Mouse (Mus musculus): ENCODE measurements around the gene Msi2. TPM values are rescaled to one million over a fixed set of nuclear protein-coding genes. Genes with fewer than 3 reads are reported as not detected.

Gene Msi2
- polyA plus RNA-seq, 1 experiment from 2014 or later, result 33.1 TPM

DNA sequence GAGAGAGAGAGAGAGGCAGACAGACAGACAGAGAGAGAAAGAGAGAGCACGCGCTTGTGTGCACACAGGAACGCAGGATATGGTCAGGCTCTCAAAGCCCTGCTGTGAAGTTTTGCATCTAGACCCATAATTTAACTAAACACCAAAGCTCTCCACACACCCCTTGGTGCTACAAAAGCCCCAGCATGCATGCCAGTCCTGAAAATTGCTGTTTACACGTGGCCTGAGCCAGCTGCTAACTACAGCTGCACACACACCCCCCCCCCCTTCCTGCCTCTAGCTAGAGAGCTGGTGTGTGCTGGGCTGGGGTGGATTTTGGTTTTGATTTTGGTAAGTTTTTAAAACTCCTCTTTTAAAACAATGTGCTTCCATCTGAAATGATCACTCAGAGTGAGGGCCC lies 122.7 kb downstream of the Msi2 start:
- Histone ChIP-seq H3K27me3 (ENCODE audit: control insufficient read depth, insufficient read depth, low read length) (no peaks in the 10 kb centered on the region), H3K27ac (replicated peaks; ENCODE audit: low read depth, low read length) (no peak overlapping the region), H3K36me3 (ENCODE audit: control insufficient read depth, insufficient read depth, low read length) (no peaks in the 10 kb centered on the region; the same call in 1 of the 2 replicates), H3K9ac (replicated peaks; ENCODE audit: low read length) (no peak overlapping the region), H3K4me1 (ENCODE audit: control insufficient read depth, insufficient read depth, low read length) (peaks cover 39% of the 10 kb centered on the region), H3K9me3 (ENCODE audit: control insufficient read depth, low read length) (no peaks in the 10 kb centered on the region), H3K4me3 (replicated peaks; ENCODE audit: low read depth, low read length) (no peak overlapping the region), H3K4me2 (ENCODE audit: low read length) (no peak overlapping the region)
- DNase-seq (no peak), ATAC-seq (ENCODE audit: low FRiP score, low TSS enrichment) (no peak)
- WGBS, result 50% methylated on average over 4 of the region's 4 CpGs

DNA sequence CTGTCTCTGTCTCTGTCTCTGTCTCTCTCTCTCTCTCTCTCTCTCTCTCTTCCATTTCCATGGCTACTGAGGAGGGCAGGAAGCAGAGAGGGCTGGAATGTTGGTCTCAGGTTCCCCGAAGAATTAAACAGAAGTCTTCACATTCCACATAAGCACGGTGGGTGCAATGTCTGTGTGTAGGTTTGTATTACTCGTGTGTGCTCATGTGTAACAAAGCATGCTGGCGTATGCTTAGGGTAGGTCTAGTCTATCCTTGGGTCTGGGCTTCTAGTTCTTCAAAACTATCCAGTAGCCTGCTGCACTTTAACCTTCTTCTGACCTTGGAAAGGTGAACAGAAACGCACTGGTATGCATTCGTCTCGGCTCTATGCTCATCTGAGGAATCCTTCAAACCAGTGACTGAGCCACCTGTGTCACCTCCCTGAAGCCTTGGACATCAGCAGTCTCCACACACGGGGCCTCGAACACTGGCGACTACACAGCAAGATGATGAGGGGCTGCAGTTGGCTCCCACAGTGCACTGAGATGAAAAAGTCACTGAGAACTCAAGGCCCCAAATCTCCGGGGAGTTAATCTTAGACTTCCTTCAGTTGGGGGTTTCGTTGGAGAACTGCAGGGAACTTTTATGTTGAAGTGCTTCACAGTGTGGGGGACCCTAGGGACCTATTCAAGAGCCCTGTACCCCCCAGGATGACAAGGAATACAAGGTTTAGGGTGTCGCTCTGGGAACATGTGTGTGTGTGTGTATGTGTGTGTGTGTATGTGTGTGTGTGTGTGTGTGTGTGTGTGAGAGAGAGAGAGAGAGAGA lies 123.3 kb downstream of the Msi2 start:
- no peak overlapping the region for H3K9ac ChIP-seq (replicated peaks; ENCODE audit: low read length)
- peak overlapping the region; percentile 13; the same call in 1 of the 2 replicates for H3K27ac ChIP-seq (replicated peaks; ENCODE audit: low read depth, low read length)
- peaks cover 33% of the 10 kb centered on the region for H3K4me1 ChIP-seq (ENCODE audit: control insufficient read depth, insufficient read depth, low read length)

GRCm38 (mm10) chr11:88594010-88594409 lies 124.3 kb downstream of the Msi2 start:
- H3K9me3 ChIP-seq (ENCODE audit: control insufficient read depth, low read length), result no peaks in the 10 kb centered on the region
- H3K27me3 ChIP-seq (ENCODE audit: control insufficient read depth, insufficient read depth, low read length), result no peaks in the 10 kb centered on the region
- no peak overlapping the region for H3K9ac ChIP-seq (replicated peaks; ENCODE audit: low read length)
- no peak for DNase-seq
- 37% methylated on average over 8 of the region's 8 CpGs for WGBS
- no peak overlapping the region for H3K4me2 ChIP-seq (ENCODE audit: low read length)
- H3K36me3 ChIP-seq (ENCODE audit: control insufficient read depth, insufficient read depth, low read length), result peaks cover 9% of the 10 kb centered on the region
- H3K27ac ChIP-seq (replicated peaks; ENCODE audit: low read depth, low read length), result no peak overlapping the region; the same call in 1 of the 2 replicates
- H3K4me3 ChIP-seq (replicated peaks; ENCODE audit: low read depth, low read length), result no peak overlapping the region
- H3K4me1 ChIP-seq (ENCODE audit: control insufficient read depth, insufficient read depth, low read length), result peaks cover 31% of the 10 kb centered on the region
- no peak for ATAC-seq (ENCODE audit: low FRiP score, low TSS enrichment)

More for the DNA sequence above, 123.3 kb downstream of the Msi2 start:
- 61% methylated on average over 13 of the region's 13 CpGs for WGBS
- no peaks in the 10 kb centered on the region for H3K9me3 ChIP-seq (ENCODE audit: control insufficient read depth, low read length)
- peaks cover 2% of the 10 kb centered on the region; the same call in 1 of the 2 replicates for H3K36me3 ChIP-seq (ENCODE audit: control insufficient read depth, insufficient read depth, low read length)
- no peaks in the 10 kb centered on the region for H3K27me3 ChIP-seq (ENCODE audit: control insufficient read depth, insufficient read depth, low read length)
- no peak overlapping the region for H3K4me2 ChIP-seq (ENCODE audit: low read length)
- ATAC-seq (ENCODE audit: low FRiP score, low TSS enrichment), result no peak
- DNase-seq, result no peak
- no peak overlapping the region for H3K4me3 ChIP-seq (replicated peaks; ENCODE audit: low read depth, low read length)

DNA sequence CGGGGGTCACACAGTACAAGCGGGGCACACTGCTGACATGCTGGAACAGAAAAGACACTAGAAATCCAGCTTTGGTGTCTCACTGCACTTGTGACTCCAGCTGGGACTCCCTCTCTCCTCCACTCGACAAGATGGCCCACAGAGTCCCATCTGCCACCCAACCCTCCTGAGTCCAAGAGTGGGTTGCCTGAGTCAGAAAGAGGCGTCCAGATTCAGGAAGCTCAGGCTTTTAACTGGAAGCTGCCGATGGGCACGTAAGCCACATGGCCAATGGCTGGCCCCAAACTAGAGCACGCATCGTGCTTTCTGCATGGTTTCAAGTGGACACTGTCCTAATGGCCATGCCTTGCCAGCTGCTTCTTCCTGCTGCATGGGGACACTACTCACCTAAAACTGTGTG lies 126.2 kb downstream of the Msi2 start:
- peaks cover 43% of the 10 kb centered on the region for H3K4me1 ChIP-seq (ENCODE audit: control insufficient read depth, insufficient read depth, low read length)
- H3K4me2 ChIP-seq (ENCODE audit: low read length), result no peak overlapping the region
- no peak overlapping the region for H3K4me3 ChIP-seq (replicated peaks; ENCODE audit: low read depth, low read length)
- no peak overlapping the region for H3K27ac ChIP-seq (replicated peaks; ENCODE audit: low read depth, low read length)
- H3K9me3 ChIP-seq (ENCODE audit: control insufficient read depth, low read length), result no peaks in the 10 kb centered on the region
- no peak for ATAC-seq (ENCODE audit: low FRiP score, low TSS enrichment)
- WGBS, result 86% methylated on average over 8 of the region's 8 CpGs
- H3K36me3 ChIP-seq (ENCODE audit: control insufficient read depth, insufficient read depth, low read length), result peaks cover 11% of the 10 kb centered on the region
- H3K27me3 ChIP-seq (ENCODE audit: control insufficient read depth, insufficient read depth, low read length), result no peaks in the 10 kb centered on the region
- no peak for DNase-seq
- H3K9ac ChIP-seq (replicated peaks; ENCODE audit: low read length), result no peak overlapping the region

- H3K9me3 ChIP-seq (ENCODE audit: control insufficient read depth, low read length), result no peaks in the 10 kb centered on the region
- ATAC-seq (ENCODE audit: low FRiP score, low TSS enrichment), result no peak
- H3K27me3 ChIP-seq (ENCODE audit: control insufficient read depth, insufficient read depth, low read length), result no peaks in the 10 kb centered on the region
- no peak overlapping the region for H3K27ac ChIP-seq (replicated peaks; ENCODE audit: low read depth, low read length)
- H3K4me1 ChIP-seq (ENCODE audit: control insufficient read depth, insufficient read depth, low read length), result peaks cover 54% of the 10 kb centered on the region
- no peak overlapping the region for H3K9ac ChIP-seq (replicated peaks; ENCODE audit: low read length)
- no peak for DNase-seq
- no peak overlapping the region for H3K4me2 ChIP-seq (ENCODE audit: low read length)
- WGBS, result 76% methylated on average over 5 of the region's 5 CpGs
- peaks cover 11% of the 10 kb centered on the region for H3K36me3 ChIP-seq (ENCODE audit: control insufficient read depth, insufficient read depth, low read length)
- no peak overlapping the region for H3K4me3 ChIP-seq (replicated peaks; ENCODE audit: low read depth, low read length)
Measured at GRCm38 (mm10) chr11:88590647-88591046, 127.7 kb downstream of the Msi2 start.

DNA sequence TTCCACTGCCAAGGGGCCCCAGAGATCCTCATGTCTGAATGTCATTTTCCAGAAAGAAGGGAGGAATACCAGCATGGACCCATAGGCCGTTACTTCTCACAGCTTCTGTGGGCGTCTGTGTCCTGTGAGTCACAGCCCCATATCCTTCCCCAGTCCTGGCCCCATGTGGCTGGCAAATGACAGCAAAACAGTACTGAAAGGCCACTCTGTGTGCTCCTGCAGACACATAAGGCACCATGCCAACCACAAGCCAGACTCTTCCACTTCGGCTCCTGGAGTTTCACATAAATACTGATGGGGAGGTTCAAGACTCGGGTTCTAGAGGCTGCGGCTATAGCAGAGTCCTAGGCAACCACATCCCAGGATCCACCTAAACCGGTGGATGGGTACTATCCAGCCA lies 128.7 kb downstream of the Msi2 start:
- Histone ChIP-seq H3K9me3 (ENCODE audit: control insufficient read depth, low read length) (no peaks in the 10 kb centered on the region), H3K27me3 (ENCODE audit: control insufficient read depth, insufficient read depth, low read length) (no peaks in the 10 kb centered on the region), H3K4me2 (ENCODE audit: low read length) (no peak overlapping the region), H3K4me1 (ENCODE audit: control insufficient read depth, insufficient read depth, low read length) (peaks cover 57% of the 10 kb centered on the region), H3K36me3 (ENCODE audit: control insufficient read depth, insufficient read depth, low read length) (peaks cover 11% of the 10 kb centered on the region), H3K27ac (replicated peaks; ENCODE audit: low read depth, low read length) (peak overlapping the region; percentile 77), H3K4me3 (replicated peaks; ENCODE audit: low read depth, low read length) (no peak overlapping the region), H3K9ac (replicated peaks; ENCODE audit: low read length) (no peak overlapping the region)
- DNase-seq (no peak), ATAC-seq (ENCODE audit: low FRiP score, low TSS enrichment) (no peak)
- WGBS, result 81% methylated on average over 6 of the region's 6 CpGs

- WGBS, result 28% methylated on average over 9 of the region's 9 CpGs
- Histone ChIP-seq H3K4me2 (ENCODE audit: low read length) (no peak overlapping the region), H3K9me3 (ENCODE audit: control insufficient read depth, low read length) (no peaks in the 10 kb centered on the region), H3K27me3 (ENCODE audit: control insufficient read depth, insufficient read depth, low read length) (no peaks in the 10 kb centered on the region), H3K9ac (replicated peaks; ENCODE audit: low read length) (peak overlapping the region; percentile 21; the same call in 1 of the 2 replicates), H3K36me3 (ENCODE audit: control insufficient read depth, insufficient read depth, low read length) (peaks cover 11% of the 10 kb centered on the region), H3K4me1 (ENCODE audit: control insufficient read depth, insufficient read depth, low read length) (peaks cover 64% of the 10 kb centered on the region), H3K4me3 (replicated peaks; ENCODE audit: low read depth, low read length) (no peak overlapping the region), H3K27ac (replicated peaks; ENCODE audit: low read depth, low read length) (peak overlapping the region; percentile 77)
- ATAC-seq (ENCODE audit: low FRiP score, low TSS enrichment), result no peak
- no peak for DNase-seq
Measured at GRCm38 (mm10) chr11:88588688-88589210, 129.6 kb downstream of the Msi2 start.

DNA sequence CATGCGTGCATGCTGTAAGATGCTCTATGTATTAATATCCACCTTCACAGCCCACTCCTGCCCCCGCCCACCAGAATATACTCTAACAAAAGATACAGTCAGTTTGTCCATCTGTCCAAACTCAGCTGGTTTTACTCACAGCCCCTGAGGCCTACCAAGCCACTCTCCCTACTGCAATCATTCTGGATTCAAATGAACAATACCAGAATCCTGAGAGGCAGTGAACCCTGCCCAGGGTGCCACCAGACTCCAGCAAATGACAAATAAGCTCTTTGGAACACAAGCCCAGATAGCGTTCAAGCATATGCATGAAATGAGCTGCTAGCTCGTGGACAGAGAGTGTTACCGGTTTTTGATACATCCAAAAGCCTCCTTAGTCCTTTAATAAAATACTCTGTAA lies 130.6 kb downstream of the Msi2 start:
- no peak overlapping the region for H3K4me2 ChIP-seq (ENCODE audit: low read length)
- DNase-seq (no peak), ATAC-seq (ENCODE audit: low FRiP score, low TSS enrichment) (no peak)
- peaks cover 11% of the 10 kb centered on the region for H3K36me3 ChIP-seq (ENCODE audit: control insufficient read depth, insufficient read depth, low read length)
- no peak overlapping the region for H3K4me3 ChIP-seq (replicated peaks; ENCODE audit: low read depth, low read length)
- WGBS, result 32% methylated on average over 5 of the region's 5 CpGs
- peak overlapping the region; percentile 77 for H3K27ac ChIP-seq (replicated peaks; ENCODE audit: low read depth, low read length)
- no peak overlapping the region; the same call in 1 of the 2 replicates for H3K9ac ChIP-seq (replicated peaks; ENCODE audit: low read length)
- peaks cover 74% of the 10 kb centered on the region for H3K4me1 ChIP-seq (ENCODE audit: control insufficient read depth, insufficient read depth, low read length)
- no peaks in the 10 kb centered on the region for H3K9me3 ChIP-seq (ENCODE audit: control insufficient read depth, low read length)
- H3K27me3 ChIP-seq (ENCODE audit: control insufficient read depth, insufficient read depth, low read length), result no peaks in the 10 kb centered on the region

GRCm38 (mm10) chr11:88585880-88586279 lies 132.4 kb downstream of the Msi2 start:
- Histone ChIP-seq H3K4me2 (ENCODE audit: low read length) (peak overlapping the region; percentile 11; the same call in 1 of the 2 replicates), H3K4me3 (replicated peaks; ENCODE audit: low read depth, low read length) (no peak overlapping the region), H3K9me3 (ENCODE audit: control insufficient read depth, low read length) (no peaks in the 10 kb centered on the region), H3K27ac (replicated peaks; ENCODE audit: low read depth, low read length) (peak overlapping the region; percentile 90), H3K4me1 (ENCODE audit: control insufficient read depth, insufficient read depth, low read length) (peaks cover 88% of the 10 kb centered on the region), H3K9ac (replicated peaks; ENCODE audit: low read length) (no peak overlapping the region), H3K27me3 (ENCODE audit: control insufficient read depth, insufficient read depth, low read length) (no peaks in the 10 kb centered on the region), H3K36me3 (ENCODE audit: control insufficient read depth, insufficient read depth, low read length) (peaks cover 11% of the 10 kb centered on the region)
- no peak for DNase-seq
- ATAC-seq (ENCODE audit: low FRiP score, low TSS enrichment), result no peak
- 26% methylated on average over 2 of the region's 2 CpGs for WGBS
